Mouse (Mus musculus) intestine, embryonic 16.5 days (tissue): ENCODE measurements around the gene Timm17a. TPM values are rescaled to one million over a fixed set of nuclear protein-coding genes. Genes with fewer than 3 reads are reported as not detected.

Experiments
- ATAC-seq: fragments of 200-750 bp; cut with Nextera tagmentation; 2 replicates; pipeline ENCODE4 v1.8.0; 2017; ENCODE audit warnings: moderate TSS enrichment, moderate library complexity
- H3K27ac ChIP-seq: fragments of 300-500 bp; sonication (generic); 2 replicates; pipeline ENCODE4 v1.5.1; 2014; ENCODE audit warnings: mild to moderate bottlenecking, low read length
- H3K27me3 ChIP-seq: fragments of 300-500 bp; sonication (generic); replicated peaks from 2 replicates; pipeline ENCODE4 v1.6.1; 2014; ENCODE audit warnings: low read length, control low read depth, mixed read lengths; ENCODE audit not compliant: control insufficient read depth, insufficient read depth
- H3K36me3 ChIP-seq: fragments of 300-500 bp; sonication (generic); 2 replicates; pipeline ENCODE4 v1.6.1; 2014; ENCODE audit warnings: low read length, control low read depth; ENCODE audit not compliant: control insufficient read depth, insufficient read depth
- H3K4me1 ChIP-seq: fragments of 300-500 bp; sonication (generic); 2 replicates; pipeline ENCODE4 v1.6.1; 2014; ENCODE audit warnings: low read length, control low read depth, mixed read lengths; ENCODE audit not compliant: control insufficient read depth, insufficient read depth
- H3K4me2 ChIP-seq: fragments of 300-500 bp; sonication (generic); 2 replicates; pipeline ENCODE4 v1.6.1; 2014; ENCODE audit warnings: low read depth, low read length, control low read depth
- H3K4me3 ChIP-seq: fragments of 300-500 bp; sonication (generic); 2 replicates; pipeline ENCODE4 v1.5.1; 2014; ENCODE audit warnings: mild to moderate bottlenecking, low read length
- H3K9ac ChIP-seq: fragments of 300-500 bp; sonication (generic); 2 replicates; pipeline ENCODE4 v1.6.1; 2014; ENCODE audit warnings: low read depth, low read length
- H3K9me3 ChIP-seq: fragments of 300-500 bp; sonication (generic); 2 replicates; pipeline ENCODE4 v1.6.1; 2016; ENCODE audit warnings: low read length, control low read depth; ENCODE audit not compliant: control insufficient read depth
- WGBS: fragments of 180-500 bp; shearing (Covaris S2); extraction: QIAGEN DNeasy Blood & Tissue Kit; methylation state at CpG from one replicate; pipeline ENCODE4 v1.1.7; 2014; 5-methylcytosine and 5-hydroxymethylcytosine counted together
- polyA plus RNA-seq: library from polyadenylated mRNA; unstranded; fragments of >200 nt; fragmentation: Nextera tagmentation; extraction: Ambion mirVana; gene quantifications from 2 replicates; pipeline ENCODE4 v1.2.1, GENCODE M21; 2015

Timm17a gene
- polyA plus RNA-seq, 1 experiment from 2014 or later = 268 TPM

DNA sequence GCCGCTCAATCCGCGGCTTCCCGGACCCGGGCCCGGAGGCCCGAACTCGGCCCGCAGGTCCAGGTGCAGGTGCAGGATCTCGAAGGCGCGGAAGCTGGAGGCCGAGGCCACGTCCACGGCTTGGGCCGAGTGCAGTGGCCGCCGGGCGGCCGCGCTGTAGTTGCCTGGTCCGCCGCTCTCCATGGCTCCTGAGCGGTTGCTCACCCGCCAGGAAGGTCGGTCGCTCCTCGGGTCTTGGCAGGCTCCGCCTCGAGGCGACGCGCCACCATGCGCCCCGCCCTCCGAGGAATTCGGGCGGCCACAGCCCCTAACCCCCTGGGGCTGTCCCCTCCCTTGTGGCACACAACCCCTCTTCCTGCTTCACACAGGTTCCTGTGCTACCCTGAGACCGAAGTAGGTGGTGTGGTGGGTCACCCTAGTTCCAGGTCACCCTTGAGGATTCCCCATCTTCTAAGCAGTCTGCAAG, 29.7 kb downstream of the Timm17a start, which contains the start of gene Rnpep:
TSS of gene Rnpep (minus strand) at position 259 of the 466 bp plus-strand sequence.
- WGBS = under 1% methylated on average over 39 of the region's 39 CpGs
- peak within 1 kb of the TSS; percentile 97 for H3K27ac ChIP-seq
- peak within 1 kb of the TSS; percentile 60 for H3K4me2 ChIP-seq
- H3K36me3 ChIP-seq = no peaks in the 10 kb centered on the region
- H3K27me3 ChIP-seq = no peaks in the 10 kb centered on the region
- peak within 1 kb of the TSS; percentile 98 for H3K9ac ChIP-seq
- H3K4me1 ChIP-seq = peaks cover 7% of the 10 kb centered on the region; the same call in 1 of the 2 replicates
- ATAC-seq = peak; percentile 85
- H3K9me3 ChIP-seq = no peaks in the 10 kb centered on the region
- peak within 1 kb of the TSS; percentile 96 for H3K4me3 ChIP-seq

DNA sequence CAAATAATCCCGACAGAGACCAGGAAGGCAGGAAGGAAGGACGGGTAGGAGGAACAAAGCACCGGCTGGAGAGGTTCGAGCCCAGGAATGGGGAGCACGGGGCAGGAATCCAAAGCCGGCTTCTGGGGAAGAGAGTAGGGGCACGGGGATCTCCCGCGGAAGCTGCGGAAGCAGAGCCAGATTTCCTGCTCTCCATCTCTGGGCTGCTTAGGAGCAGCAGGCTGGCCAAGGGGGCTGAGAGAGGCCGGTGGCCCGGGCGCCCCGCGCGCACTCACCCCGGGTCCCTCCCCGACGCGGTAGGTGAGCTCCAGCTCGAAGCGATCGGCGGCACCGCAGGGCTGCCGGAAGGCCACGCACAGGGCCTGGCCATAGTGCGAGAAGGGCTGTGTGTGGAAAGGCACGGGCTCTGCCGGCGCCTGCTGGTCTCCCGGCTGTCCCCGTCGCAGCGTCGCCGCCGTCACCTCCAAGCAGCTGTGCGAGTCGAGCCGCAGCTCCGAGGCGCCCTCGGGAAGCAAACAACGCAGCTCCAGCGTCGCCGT, 30.2 kb downstream of the Timm17a start:
- H3K9ac ChIP-seq = peak overlapping the region; percentile 98
- ATAC-seq = peak; percentile 76
- H3K36me3 ChIP-seq = 0 out of 2 replicates have a peak, but pooled peaks cover 3% of the 10 kb centered on the region
- peak overlapping the region; percentile 60 for H3K4me2 ChIP-seq
- under 1% methylated on average over 48 of the region's 48 CpGs for WGBS
- H3K4me1 ChIP-seq = peaks cover 7% of the 10 kb centered on the region; the same call in 1 of the 2 replicates
- H3K27me3 ChIP-seq = no peaks in the 10 kb centered on the region
- peak overlapping the region; percentile 97 for H3K27ac ChIP-seq
- H3K9me3 ChIP-seq = no peaks in the 10 kb centered on the region
- peak overlapping the region; percentile 96 for H3K4me3 ChIP-seq

- Histone ChIP-seq H3K4me2 (peak overlapping the region; percentile 60), H3K27me3 (no peaks in the 10 kb centered on the region), H3K9ac (peak overlapping the region; percentile 98), H3K4me3 (peak overlapping the region; percentile 96), H3K4me1 (peaks cover 7% of the 10 kb centered on the region; the same call in 1 of the 2 replicates), H3K9me3 (no peaks in the 10 kb centered on the region), H3K27ac (peak overlapping the region; percentile 97), H3K36me3 (peaks cover 8% of the 10 kb centered on the region; the same call in 1 of the 2 replicates)
- WGBS = 29% methylated on average over 13 of the region's 13 CpGs
- peak; percentile 73 for ATAC-seq
Measured at GRCm38 (mm10) chr1:135282536-135283286, 30.9 kb downstream of the Timm17a start.

DNA sequence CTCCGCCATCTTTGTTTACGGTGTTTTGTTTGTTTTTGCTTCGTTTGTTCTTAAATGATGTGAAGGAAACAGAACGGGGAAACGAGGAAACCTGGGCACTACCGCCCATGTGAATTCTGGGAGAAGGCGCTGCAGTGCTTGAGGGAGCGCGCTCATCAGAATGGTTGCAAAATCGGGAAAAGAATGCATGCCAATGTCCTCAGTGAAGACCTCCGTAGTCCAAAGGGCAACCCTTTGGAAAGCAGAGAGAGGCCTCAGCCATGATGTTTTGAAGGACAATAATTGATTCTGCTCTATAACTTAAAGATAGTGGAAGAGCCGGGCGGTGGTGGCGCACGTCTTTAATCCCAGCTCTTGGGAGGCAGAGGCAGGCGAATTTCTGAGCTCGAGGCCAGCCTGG, 31.7 kb downstream of the Timm17a start:
- peak overlapping the region; percentile 96; the same call in 1 of the 2 replicates for H3K4me3 ChIP-seq
- peak overlapping the region; percentile 60 for H3K4me2 ChIP-seq
- H3K27ac ChIP-seq = 0 out of 2 replicates have a peak overlapping the region, but pooled peaks have one; percentile 97
- no peaks in the 10 kb centered on the region for H3K27me3 ChIP-seq
- no peak for ATAC-seq
- no peaks in the 10 kb centered on the region for H3K9me3 ChIP-seq
- peaks cover 7% of the 10 kb centered on the region; the same call in 1 of the 2 replicates for H3K4me1 ChIP-seq
- peaks cover 14% of the 10 kb centered on the region for H3K36me3 ChIP-seq
- 94% methylated on average over 17 of the region's 17 CpGs for WGBS
- no peak overlapping the region for H3K9ac ChIP-seq

DNA sequence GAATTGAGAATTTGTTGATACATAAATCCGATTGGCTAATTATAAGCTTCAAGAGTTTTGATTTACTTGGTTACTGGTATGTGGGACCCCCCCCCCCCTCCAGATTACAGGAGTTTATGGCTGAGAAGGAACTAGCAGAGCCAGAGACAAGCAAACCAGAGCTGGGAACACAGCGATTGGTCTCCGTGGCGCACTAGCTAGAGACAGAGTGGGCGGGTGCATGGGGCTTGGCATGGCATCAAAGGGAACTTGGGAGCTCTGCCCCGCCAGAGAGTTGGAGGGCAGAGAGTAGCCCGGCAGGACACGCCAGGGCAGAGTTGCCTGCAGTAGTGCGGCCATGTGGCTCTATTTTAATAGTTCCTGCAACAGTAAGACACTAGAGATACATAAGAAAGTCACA, 32.9 kb downstream of the Timm17a start:
- WGBS = 68% methylated on average over 9 of the region's 9 CpGs
- Histone ChIP-seq H3K36me3 (peaks cover 23% of the 10 kb centered on the region), H3K4me1 (peaks cover 7% of the 10 kb centered on the region; the same call in 1 of the 2 replicates), H3K27ac (no peak overlapping the region), H3K4me2 (no peak overlapping the region), H3K9me3 (no peaks in the 10 kb centered on the region), H3K4me3 (no peak overlapping the region), H3K27me3 (no peaks in the 10 kb centered on the region), H3K9ac (peak overlapping the region; percentile 24; the same call in 1 of the 2 replicates)
- no peak for ATAC-seq

- Histone ChIP-seq H3K4me2 (no peak overlapping the region), H3K27ac (no peak overlapping the region), H3K27me3 (no peaks in the 10 kb centered on the region), H3K36me3 (peaks cover 28% of the 10 kb centered on the region), H3K4me1 (peaks cover 8% of the 10 kb centered on the region; the same call in 1 of the 2 replicates), H3K9me3 (no peaks in the 10 kb centered on the region), H3K4me3 (no peak overlapping the region), H3K9ac (no peak overlapping the region)
- ATAC-seq = no peak
- 86% methylated on average over 9 of the region's 9 CpGs for WGBS
Measured at GRCm38 (mm10) chr1:135271371-135271770, 42.2 kb downstream of the Timm17a start.

DNA sequence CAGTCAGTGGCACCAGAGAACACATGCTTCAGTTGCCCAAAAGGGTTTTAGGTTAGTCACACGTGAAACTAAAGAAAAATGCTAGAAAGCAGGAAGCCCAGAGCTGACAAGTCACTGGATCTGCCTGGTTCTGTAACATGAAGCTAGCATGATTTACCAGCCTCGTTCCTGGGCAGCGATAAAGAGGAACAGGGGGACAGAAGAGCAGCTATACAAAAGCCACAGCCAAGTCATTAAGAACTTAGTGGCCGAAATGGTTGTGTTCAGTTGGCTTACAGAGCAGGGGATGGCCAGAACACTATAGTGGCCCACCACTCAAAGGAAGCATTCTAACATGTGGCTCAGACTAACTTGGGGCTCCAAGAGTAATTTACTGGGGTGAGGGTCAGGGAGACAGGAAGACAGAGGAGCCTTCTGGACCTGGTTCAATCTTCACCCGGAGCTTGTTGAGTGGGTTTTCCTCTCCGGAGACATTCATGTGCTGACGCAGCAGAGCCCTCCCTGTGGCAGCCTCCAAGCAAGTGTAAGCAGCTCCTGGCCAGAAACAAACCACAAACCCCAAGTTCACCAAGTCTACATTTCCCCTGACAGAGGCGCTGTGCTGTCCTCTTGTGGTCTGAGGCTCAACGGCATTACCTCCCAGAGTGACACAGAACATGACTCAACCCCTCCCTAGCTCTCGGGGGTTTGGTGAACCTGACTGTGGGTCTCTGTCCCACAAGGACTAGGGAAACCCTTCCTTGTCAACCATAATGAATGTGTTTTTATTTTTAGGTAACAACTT, 45.7 kb downstream of the Timm17a start:
- H3K4me2 ChIP-seq = no peak overlapping the region
- H3K4me1 ChIP-seq = peaks cover 12% of the 10 kb centered on the region; the same call in 1 of the 2 replicates
- H3K27ac ChIP-seq = no peak overlapping the region
- H3K36me3 ChIP-seq = peaks cover 32% of the 10 kb centered on the region
- H3K9me3 ChIP-seq = no peaks in the 10 kb centered on the region
- H3K27me3 ChIP-seq = no peaks in the 10 kb centered on the region
- 79% methylated on average over 10 of the region's 10 CpGs for WGBS
- ATAC-seq = no peak
- H3K4me3 ChIP-seq = no peak overlapping the region
- no peak overlapping the region for H3K9ac ChIP-seq

DNA sequence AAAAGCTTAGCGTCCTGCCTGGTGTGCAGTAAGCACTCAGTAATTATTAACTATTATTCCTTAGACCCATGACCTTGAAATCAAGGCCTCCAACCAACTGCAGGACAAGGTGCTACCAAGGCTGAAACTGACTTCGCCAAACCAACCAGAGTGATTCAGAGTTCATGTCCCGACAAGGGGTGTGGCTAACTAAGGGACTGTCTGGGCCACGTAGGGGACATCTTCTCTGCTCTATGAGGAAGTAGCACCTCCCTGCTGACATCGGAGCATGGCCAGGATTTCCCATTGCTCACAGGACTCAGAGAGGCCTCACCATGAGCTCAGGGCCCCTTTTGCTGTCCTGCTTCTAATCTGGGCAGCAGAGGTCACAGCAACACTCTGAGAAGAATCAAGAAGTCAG, 47.7 kb downstream of the Timm17a start:
- H3K27me3 ChIP-seq = no peaks in the 10 kb centered on the region
- H3K9me3 ChIP-seq = no peaks in the 10 kb centered on the region
- no peak overlapping the region for H3K4me3 ChIP-seq
- WGBS = 56% methylated on average over 5 of the region's 5 CpGs
- H3K27ac ChIP-seq = peak overlapping the region; percentile 92
- no peak overlapping the region for H3K4me2 ChIP-seq
- peak overlapping the region; percentile 40; the same call in 1 of the 2 replicates for H3K9ac ChIP-seq
- H3K4me1 ChIP-seq = peaks cover 12% of the 10 kb centered on the region
- ATAC-seq = peak; percentile 92
- peaks cover 20% of the 10 kb centered on the region for H3K36me3 ChIP-seq

- ATAC-seq = no peak
- Histone ChIP-seq H3K9ac (no peak overlapping the region), H3K4me2 (no peak overlapping the region), H3K4me1 (peaks cover 13% of the 10 kb centered on the region), H3K9me3 (no peaks in the 10 kb centered on the region), H3K4me3 (no peak overlapping the region), H3K36me3 (peaks cover 20% of the 10 kb centered on the region), H3K27ac (no peak overlapping the region), H3K27me3 (no peaks in the 10 kb centered on the region)
- 83% methylated on average over 9 of the region's 9 CpGs for WGBS
Measured at GRCm38 (mm10) chr1:135263316-135263715, 50.3 kb downstream of the Timm17a start.
